Comparison of ENCODE assay signal across 7 mouse cellular contexts in the genomic region with DNA sequence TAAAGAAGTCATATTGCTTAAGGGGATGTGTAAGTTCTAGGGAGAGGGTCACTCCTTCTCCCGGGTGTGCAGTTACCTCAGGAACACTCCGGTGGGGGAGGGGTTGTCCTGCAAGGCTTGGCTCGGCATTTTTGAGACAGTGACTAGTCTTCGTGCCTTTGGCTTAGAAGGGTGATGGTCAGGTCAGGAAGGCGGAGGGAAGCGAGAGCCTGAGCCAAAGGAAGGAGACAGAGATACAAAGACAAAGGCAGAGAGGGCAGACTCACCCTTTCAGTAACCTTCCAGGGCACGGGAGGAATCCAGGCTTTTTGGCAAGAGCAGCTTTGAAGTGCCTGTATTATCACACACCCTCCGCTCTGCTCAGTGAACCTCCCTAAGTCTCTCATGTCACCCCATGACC. TPM values are rescaled to one million over a fixed set of nuclear protein-coding genes. Genes with fewer than 3 reads are reported as not detected.
DNase-seq lines count a peak whose midpoint lies in the region; ATAC-seq and TF ChIP-seq lines count a peak whose summit lies in the region.

No protein-coding gene starts in this region.

- no peak overlapping the region for H3K4me3 ChIP-seq in midbrain, embryonic 14.5 days (replicated peaks; ENCODE audit: low read depth, low read length)
- H3K4me3 ChIP-seq in midbrain, embryonic 15.5 days = no peak overlapping the region
- no peak overlapping the region for H3K4me3 ChIP-seq in embryonic fibroblast, embryonic 13.5 days (ENCODE audit: insufficient read depth, low read length)

- peaks cover 13% of the 10 kb centered on the region for H3K4me1 ChIP-seq in midbrain, embryonic 14.5 days (ENCODE audit: control insufficient read depth, insufficient read depth, low read length)
- peaks cover 18% of the 10 kb centered on the region for H3K4me1 ChIP-seq in midbrain, embryonic 15.5 days
- peaks cover 19% of the 10 kb centered on the region for H3K4me1 ChIP-seq in embryonic fibroblast, embryonic 13.5 days (ENCODE audit: control insufficient read depth, insufficient read depth, low read length)

- no peak overlapping the region for H3K27ac ChIP-seq in midbrain, embryonic 14.5 days (replicated peaks; ENCODE audit: low read depth, low read length)
- H3K27ac ChIP-seq in midbrain, embryonic 15.5 days = no peak overlapping the region
- peak overlapping the region; percentile 92 for H3K27ac ChIP-seq in embryonic fibroblast, embryonic 13.5 days (ENCODE audit: insufficient read depth, low read length)

- H3K4me2 ChIP-seq in midbrain, embryonic 14.5 days (ENCODE audit: low read length) = no peak overlapping the region
- H3K4me2 ChIP-seq in midbrain, embryonic 15.5 days = no peak overlapping the region

- H3K27me3 ChIP-seq in midbrain, embryonic 14.5 days (ENCODE audit: control insufficient read depth, insufficient read depth, low read length) = peaks cover 4% of the 10 kb centered on the region; the same call in 1 of the 2 replicates
- H3K27me3 ChIP-seq in midbrain, embryonic 15.5 days (replicated peaks) = peaks cover 4% of the 10 kb centered on the region; the same call in 1 of the 2 replicates

- WGBS in midbrain, embryonic 14.5 days = 37% methylated on average over 8 of the region's 8 CpGs
- 43% methylated on average over 8 of the region's 8 CpGs for WGBS in midbrain, embryonic 15.5 days

- H3K36me3 ChIP-seq in midbrain, embryonic 14.5 days (ENCODE audit: control insufficient read depth, insufficient read depth, low read length) = no peaks in the 10 kb centered on the region
- H3K36me3 ChIP-seq in midbrain, embryonic 15.5 days (replicated peaks) = no peaks in the 10 kb centered on the region

- 0 out of 2 replicates have a peak overlapping the region, but pooled peaks have one; percentile 12 for H3K9ac ChIP-seq in midbrain, embryonic 14.5 days (replicated peaks; ENCODE audit: low read length)
- no peak overlapping the region for H3K9ac ChIP-seq in midbrain, embryonic 15.5 days

- H3K9me3 ChIP-seq in midbrain, embryonic 14.5 days (ENCODE audit: control insufficient read depth, low read length) = no peaks in the 10 kb centered on the region
- no peaks in the 10 kb centered on the region for H3K9me3 ChIP-seq in midbrain, embryonic 15.5 days

- TF ChIP-seq CTCF in embryonic fibroblast, embryonic 13.5 days (IDR thresholded peaks at IDR 0.05; ENCODE audit: borderline replicate concordance, insufficient read depth, low read length) = no peak

- no peak for DNase-seq in midbrain, embryonic 14.5 days
- DNase-seq in kidney, postnatal 25 days = peak; percentile 67 to 72
- no peak for DNase-seq in frontal cortex, postnatal 25 days (ENCODE audit: low spot score in 2 of 2)
- no peak for DNase-seq in ovary, postnatal 14 days (ENCODE audit: low spot score)

- ATAC-seq in midbrain, embryonic 14.5 days (ENCODE audit: low FRiP score, low TSS enrichment) = no peak
- no peak for ATAC-seq in midbrain, embryonic 15.5 days (replicated peaks)
- no peak for ATAC-seq in megakaryocyte progenitor cell, adult 5-6 weeks (replicated peaks; ENCODE audit: poor library complexity)

- TF ChIP-seq POLR2A in embryonic fibroblast, embryonic 13.5 days (IDR thresholded peaks at IDR 0.05; ENCODE audit: low read depth, low read length) = no peak

RNA-seq across cellular contexts. Expression of a gene that starts 1.4 kb away (rescaled TPM):
- polyA plus RNA-seq in midbrain, embryonic 14.5 days (2014; fragmentation: Nextera tagmentation; extraction: Ambion mirVana) = 13.8 and 101 TPM in 2 replicates
- 80.4 and 93.5 TPM in 2 replicates for polyA plus RNA-seq in midbrain, embryonic 15.5 days (2015; fragmentation: Nextera tagmentation; extraction: Ambion mirVana)
- polyA plus RNA-seq in embryonic fibroblast, embryonic 13.5 days (2011; ENCODE audit: insufficient read length, low read depth, missing spikeins) = 4,027 and 4,662 TPM in 2 replicates
- 480 and 550 TPM in 2 replicates for total RNA-seq in megakaryocyte progenitor cell, adult 5-6 weeks (2015)
- 648 and 851 TPM in 2 replicates for total RNA-seq in megakaryocyte progenitor cell, adult 5-6 weeks (2017)

RNA-seq across cellular contexts. Expression of a gene that starts 9.6 kb away (rescaled TPM):
- 61.0 and 70.8 TPM in 2 replicates for polyA plus RNA-seq in midbrain, embryonic 14.5 days (2014; fragmentation: Nextera tagmentation; extraction: Ambion mirVana)
- polyA plus RNA-seq in midbrain, embryonic 15.5 days (2015; fragmentation: Nextera tagmentation; extraction: Ambion mirVana) = 62.5 and 65.8 TPM in 2 replicates
- polyA plus RNA-seq in embryonic fibroblast, embryonic 13.5 days (2011; ENCODE audit: insufficient read length, low read depth, missing spikeins) = 46.6 and 55.4 TPM in 2 replicates
- 38.7 and 47.6 TPM in 2 replicates for total RNA-seq in megakaryocyte progenitor cell, adult 5-6 weeks (2015)
- total RNA-seq in megakaryocyte progenitor cell, adult 5-6 weeks (2017) = 19.9 and 25.2 TPM in 2 replicates

RNA-seq across cellular contexts. Expression of a gene that starts 11.4 kb away (rescaled TPM):
- polyA plus RNA-seq in midbrain, embryonic 14.5 days (2014; fragmentation: Nextera tagmentation; extraction: Ambion mirVana) = 111 and 147 TPM in 2 replicates
- polyA plus RNA-seq in midbrain, embryonic 15.5 days (2015; fragmentation: Nextera tagmentation; extraction: Ambion mirVana) = 112 and 125 TPM in 2 replicates
- polyA plus RNA-seq in embryonic fibroblast, embryonic 13.5 days (2011; ENCODE audit: insufficient read length, low read depth, missing spikeins) = 3.0 and 4.2 TPM in 2 replicates
- total RNA-seq in megakaryocyte progenitor cell, adult 5-6 weeks (2015) = 9.5 and 12.8 TPM in 2 replicates
- 5.0 and 8.8 TPM in 2 replicates for total RNA-seq in megakaryocyte progenitor cell, adult 5-6 weeks (2017)

RNA-seq across cellular contexts. Expression of a gene that starts 22.4 kb away (rescaled TPM):
- 42.5 and 46.5 TPM in 2 replicates for polyA plus RNA-seq in midbrain, embryonic 14.5 days (2014; fragmentation: Nextera tagmentation; extraction: Ambion mirVana)
- 51.7 and 55.5 TPM in 2 replicates for polyA plus RNA-seq in midbrain, embryonic 15.5 days (2015; fragmentation: Nextera tagmentation; extraction: Ambion mirVana)
- 34.2 and 45.6 TPM in 2 replicates for polyA plus RNA-seq in embryonic fibroblast, embryonic 13.5 days (2011; ENCODE audit: insufficient read length, low read depth, missing spikeins)
- total RNA-seq in megakaryocyte progenitor cell, adult 5-6 weeks (2015) = 66.0 and 71.4 TPM in 2 replicates
- total RNA-seq in megakaryocyte progenitor cell, adult 5-6 weeks (2017) = 20.7 and 26.0 TPM in 2 replicates

RNA-seq across cellular contexts. Expression of a gene that starts 25.6 kb away (rescaled TPM):
- 1.7 and 2.9 TPM in 2 replicates for polyA plus RNA-seq in midbrain, embryonic 14.5 days (2014; fragmentation: Nextera tagmentation; extraction: Ambion mirVana)
- 3.6 and 4.2 TPM in 2 replicates for polyA plus RNA-seq in midbrain, embryonic 15.5 days (2015; fragmentation: Nextera tagmentation; extraction: Ambion mirVana)
- 44.1 and 47.8 TPM in 2 replicates for polyA plus RNA-seq in embryonic fibroblast, embryonic 13.5 days (2011; ENCODE audit: insufficient read length, low read depth, missing spikeins)
- total RNA-seq in megakaryocyte progenitor cell, adult 5-6 weeks (2015) = 42.5 and 55.8 TPM in 2 replicates
- total RNA-seq in megakaryocyte progenitor cell, adult 5-6 weeks (2017) = 18.9 and 22.9 TPM in 2 replicates

Comparison
In these comparisons a context has a peak if more than half of its experiments do, and no peak if none do; other contexts are left out.
1. DNase-seq: peak in kidney, postnatal 25 days (2 of 2); none in midbrain, embryonic 14.5 days (single experiment), frontal cortex, postnatal 25 days (0 of 2) and ovary, postnatal 14 days (single experiment).
2. RNA of a gene that starts 1.4 kb away (polyA plus RNA-seq): 4,027 to 4,662 TPM in embryonic fibroblast, embryonic 13.5 days; 13.8 to 101 TPM in midbrain, embryonic 14.5 days and 80.4 to 93.5 TPM in midbrain, embryonic 15.5 days; every median in the first group is over 10 times any median in the second.
3. RNA of a gene that starts 11.4 kb away (polyA plus RNA-seq): 112 to 125 TPM in midbrain, embryonic 15.5 days and 111 to 147 TPM in midbrain, embryonic 14.5 days; 3.0 to 4.2 TPM in embryonic fibroblast, embryonic 13.5 days; every median in the first group is over 10 times any median in the second.